Mouse (Mus musculus) stomach, embryonic 15.5 days (tissue): ENCODE measurements around the gene P2ry14. TPM values are rescaled to one million over a fixed set of nuclear protein-coding genes. Genes with fewer than 3 reads are reported as not detected.
"Not testable (repeated sequence)": the region's sequence is repeated elsewhere in the genome, so short reads cannot be mapped to it uniquely, and the experiment has no call there.

ENCODE experiments used
- ATAC-seq: fragments of 200-750 bp; cut with Nextera tagmentation; 2 replicates; pipeline ENCODE4 v1.8.0; 2017; ENCODE audit warnings: low read depth, moderate number of reproducible peaks, moderate TSS enrichment; ENCODE audit not compliant: insufficient read depth, low FRiP score
- H3K27ac ChIP-seq: fragments of 300-500 bp; sonication (generic); 2 replicates; pipeline ENCODE4 v1.5.1; 2015; ENCODE audit warnings: mild to moderate bottlenecking, inconsistent platforms
- H3K27me3 ChIP-seq: fragments of 300-500 bp; sonication (generic); replicated peaks from 2 replicates; pipeline ENCODE4 v1.6.1; 2015; ENCODE audit warnings: inconsistent platforms
- H3K36me3 ChIP-seq: fragments of 300-500 bp; sonication (generic); 2 replicates; pipeline ENCODE4 v1.6.1; 2015; ENCODE audit warnings: inconsistent platforms
- H3K4me1 ChIP-seq: fragments of 300-500 bp; sonication (generic); 2 replicates; pipeline ENCODE4 v1.6.1; 2015; ENCODE audit warnings: inconsistent platforms
- H3K4me2 ChIP-seq: fragments of 300-500 bp; sonication (generic); 2 replicates; pipeline ENCODE4 v1.6.1; 2015; ENCODE audit warnings: mild to moderate bottlenecking, inconsistent platforms
- H3K4me3 ChIP-seq: fragments of 300-500 bp; sonication (generic); replicated peaks from 2 replicates; pipeline ENCODE4 v1.5.1; 2015; ENCODE audit warnings: inconsistent platforms
- H3K9ac ChIP-seq: fragments of 300-500 bp; sonication (generic); 2 replicates; pipeline ENCODE4 v1.6.1; 2015; ENCODE audit warnings: inconsistent platforms
- H3K9me3 ChIP-seq: fragments of 300-500 bp; sonication (generic); 2 replicates; pipeline ENCODE4 v1.6.1; 2016; ENCODE audit warnings: inconsistent platforms
- WGBS: fragments of 180-500 bp; shearing (Covaris S2); methylation state at CpG from one replicate; pipeline ENCODE4 v1.1.7; 2015; 5-methylcytosine and 5-hydroxymethylcytosine counted together
- polyA plus RNA-seq: library from polyadenylated mRNA; unstranded; fragments of >200 nt; fragmentation: Nextera tagmentation; extraction: Ambion mirVana; gene quantifications from 2 replicates; pipeline ENCODE4 v1.2.1, GENCODE M21; 2015

Gene P2ry14
- polyA plus RNA-seq, 1 experiment from 2014 or later = 5.1 TPM

- 86% methylated on average over 4 of the region's 4 CpGs for WGBS
- not testable (repeated sequence) for H3K4me3 ChIP-seq, H3K9ac ChIP-seq, H3K4me1 ChIP-seq, H3K36me3 ChIP-seq, ATAC-seq, H3K27ac ChIP-seq, H3K27me3 ChIP-seq, H3K9me3 ChIP-seq, H3K4me2 ChIP-seq
Measured at GRCm38 (mm10) chr3:59140941-59141340, 12.5 kb downstream of the P2ry14 start.

GRCm38 (mm10) chr3:59140115-59140514 is 13.3 kb downstream of the P2ry14 start:
- Histone ChIP-seq H3K9me3 (no peaks in the 10 kb centered on the region), H3K36me3 (no peaks in the 10 kb centered on the region), H3K4me2 (no peak overlapping the region), H3K4me1 (no peaks in the 10 kb centered on the region), H3K9ac (no peak overlapping the region), H3K27me3 (no peaks in the 10 kb centered on the region), H3K4me3 (no peak overlapping the region), H3K27ac (peak overlapping the region; percentile 35; the same call in 1 of the 2 replicates)
- WGBS = 61% methylated on average over 2 of the region's 2 CpGs
- no peak for ATAC-seq

GRCm38 (mm10) chr3:59139651-59140051 is 13.8 kb downstream of the P2ry14 start:
- no peak overlapping the region for H3K4me2 ChIP-seq
- no peak for ATAC-seq

GRCm38 (mm10) chr3:59138946-59139468 is 14.4 kb downstream of the P2ry14 start:
- Histone ChIP-seq H3K4me2 (no peak overlapping the region), H3K36me3 (no peaks in the 10 kb centered on the region), H3K9ac (no peak overlapping the region), H3K27me3 (no peaks in the 10 kb centered on the region), H3K4me3 (no peak overlapping the region), H3K9me3 (no peaks in the 10 kb centered on the region), H3K4me1 (no peaks in the 10 kb centered on the region), H3K27ac (no peak overlapping the region)
- ATAC-seq = no peak
- 74% methylated on average over 12 of the region's 12 CpGs for WGBS

More at GRCm38 (mm10) chr3:59139651-59140051, 13.8 kb downstream of the P2ry14 start:
- Histone ChIP-seq H3K36me3 (no peaks in the 10 kb centered on the region), H3K4me3 (no peak overlapping the region), H3K27ac (no peak overlapping the region), H3K4me1 (no peaks in the 10 kb centered on the region), H3K9me3 (no peaks in the 10 kb centered on the region), H3K27me3 (no peaks in the 10 kb centered on the region), H3K9ac (no peak overlapping the region)

- no peak overlapping the region for H3K27ac ChIP-seq
- ATAC-seq = no peak
- no peaks in the 10 kb centered on the region for H3K27me3 ChIP-seq
- no peak overlapping the region for H3K4me2 ChIP-seq
- peaks cover 5% of the 10 kb centered on the region; the same call in 1 of the 2 replicates for H3K4me1 ChIP-seq
- H3K4me3 ChIP-seq = no peak overlapping the region
- WGBS = 65% methylated on average over 5 of the region's 5 CpGs
- H3K9me3 ChIP-seq = no peaks in the 10 kb centered on the region
- H3K9ac ChIP-seq = no peak overlapping the region
- no peaks in the 10 kb centered on the region for H3K36me3 ChIP-seq
Measured at GRCm38 (mm10) chr3:59135911-59136653, 17.3 kb downstream of the P2ry14 start.

- Histone ChIP-seq H3K36me3 (no peaks in the 10 kb centered on the region), H3K9ac (no peak overlapping the region), H3K27me3 (no peaks in the 10 kb centered on the region), H3K4me1 (peaks cover 9% of the 10 kb centered on the region; the same call in 1 of the 2 replicates), H3K9me3 (no peaks in the 10 kb centered on the region), H3K4me3 (no peak overlapping the region), H3K27ac (no peak overlapping the region), H3K4me2 (no peak overlapping the region)
- no peak for ATAC-seq
- whole genome bisulfite sequencing = 75% methylated on average over 5 of the region's 5 CpGs
Measured at GRCm38 (mm10) chr3:59133189-59133588, 20.2 kb downstream of the P2ry14 start.

- Histone ChIP-seq H3K4me2 (no peak overlapping the region), H3K4me3 (no peak overlapping the region), H3K36me3 (no peaks in the 10 kb centered on the region), H3K4me1 (peaks cover 9% of the 10 kb centered on the region; the same call in 1 of the 2 replicates), H3K9me3 (no peaks in the 10 kb centered on the region), H3K27me3 (no peaks in the 10 kb centered on the region), H3K27ac (no peak overlapping the region), H3K9ac (no peak overlapping the region)
- no peak for ATAC-seq
- 86% methylated on average over 4 of the region's 4 CpGs for WGBS
Measured at GRCm38 (mm10) chr3:59131966-59132365, 21.5 kb downstream of the P2ry14 start.

- H3K9ac ChIP-seq = no peak overlapping the region
- no peaks in the 10 kb centered on the region for H3K9me3 ChIP-seq
- no peaks in the 10 kb centered on the region for H3K27me3 ChIP-seq
- H3K4me2 ChIP-seq = no peak overlapping the region
- H3K4me1 ChIP-seq = peaks cover 11% of the 10 kb centered on the region; the same call in 1 of the 2 replicates
- ATAC-seq = peak; percentile 71; the same call in 1 of the 2 replicates
- 34% methylated on average over 4 of the region's 4 CpGs for WGBS
- peak overlapping the region; percentile 74; the same call in 1 of the 2 replicates for H3K27ac ChIP-seq
- no peak overlapping the region for H3K4me3 ChIP-seq
- H3K36me3 ChIP-seq = no peaks in the 10 kb centered on the region
Measured at GRCm38 (mm10) chr3:59131081-59131480, 22.3 kb downstream of the P2ry14 start.

GRCm38 (mm10) chr3:59130431-59130830 is 23.0 kb downstream of the P2ry14 start:
- Histone ChIP-seq H3K36me3 (no peaks in the 10 kb centered on the region), H3K4me3 (no peak overlapping the region; the same call in 1 of the 2 replicates), H3K27me3 (no peaks in the 10 kb centered on the region), H3K27ac (peak overlapping the region; percentile 31; the same call in 1 of the 2 replicates), H3K9me3 (no peaks in the 10 kb centered on the region), H3K4me2 (peak overlapping the region; percentile 13; the same call in 1 of the 2 replicates), H3K4me1 (peaks cover 14% of the 10 kb centered on the region; the same call in 1 of the 2 replicates), H3K9ac (no peak overlapping the region)
- 41% methylated on average over 8 of the region's 8 CpGs for WGBS
- ATAC-seq = peak; percentile 56

- peaks cover 15% of the 10 kb centered on the region; the same call in 1 of the 2 replicates for H3K4me1 ChIP-seq
- H3K27me3 ChIP-seq = no peaks in the 10 kb centered on the region
- H3K4me2 ChIP-seq = no peak overlapping the region
- ATAC-seq = no peak
- H3K36me3 ChIP-seq = no peaks in the 10 kb centered on the region
- 73% methylated on average over 3 of the region's 3 CpGs for WGBS
- H3K27ac ChIP-seq = no peak overlapping the region
- no peak overlapping the region for H3K9ac ChIP-seq
- H3K4me3 ChIP-seq = no peak overlapping the region
- H3K9me3 ChIP-seq = no peaks in the 10 kb centered on the region
Measured at GRCm38 (mm10) chr3:59129547-59129946, 23.9 kb downstream of the P2ry14 start.

GRCm38 (mm10) chr3:59128681-59129080 is 24.7 kb downstream of the P2ry14 start:
- no peaks in the 10 kb centered on the region for H3K27me3 ChIP-seq
- H3K4me1 ChIP-seq = peaks cover 15% of the 10 kb centered on the region; the same call in 1 of the 2 replicates
- no peak overlapping the region for H3K9ac ChIP-seq
- H3K4me3 ChIP-seq = no peak overlapping the region
- WGBS = 85% methylated on average over 20 of the region's 20 CpGs
- no peak for ATAC-seq
- no peaks in the 10 kb centered on the region for H3K36me3 ChIP-seq
- H3K4me2 ChIP-seq = no peak overlapping the region
- H3K27ac ChIP-seq = no peak overlapping the region
- H3K9me3 ChIP-seq = no peaks in the 10 kb centered on the region

GRCm38 (mm10) chr3:59125783-59126555 is 27.4 kb downstream of the P2ry14 start:
- no peak overlapping the region for H3K27ac ChIP-seq
- no peak overlapping the region for H3K9ac ChIP-seq
- H3K4me2 ChIP-seq = no peak overlapping the region
- peaks cover 13% of the 10 kb centered on the region; the same call in 1 of the 2 replicates for H3K4me1 ChIP-seq
- H3K9me3 ChIP-seq = no peaks in the 10 kb centered on the region
- ATAC-seq = no peak
- 30% methylated on average over 7 of the region's 7 CpGs for WGBS
- H3K4me3 ChIP-seq = no peak overlapping the region
- H3K36me3 ChIP-seq = no peaks in the 10 kb centered on the region
- no peaks in the 10 kb centered on the region for H3K27me3 ChIP-seq
